Mouse (Mus musculus) ES-E14 (cell line): Measurements from ENCODE around the gene Nrxn3. TPM values are rescaled to one million over a fixed set of nuclear protein-coding genes. Genes with fewer than 3 reads are reported as not detected.

Experiments
- DNase-seq: peaks from one replicate; pipeline ENCODE4 v3.0.0-alpha.2; 2013; ENCODE audit warnings: low read depth, low spot score
- H3K27ac ChIP-seq: 2 replicates; pipeline ENCODE4 v1.5.1; 2012; ENCODE audit warnings: low read depth, mild to moderate bottlenecking, low read length, moderate library complexity, mixed read lengths; ENCODE audit not compliant: poor library complexity, insufficient read depth, severe bottlenecking
- H3K36me3 ChIP-seq: 2 replicates; pipeline ENCODE4 v1.6.1; 2012; ENCODE audit warnings: mild to moderate bottlenecking, low read length, moderate library complexity, mixed read lengths; ENCODE audit not compliant: control insufficient read depth, poor library complexity, insufficient read depth, severe bottlenecking
- H3K4me1 ChIP-seq, 2 experiments: fragments of 150-350 bp in 1 of 2; sonication (generic) in 1 of 2; 2 replicates each; pipeline ENCODE4 v1.6.1; 2012; ENCODE audit warnings: low read length in 2 of 2, mild to moderate bottlenecking in 1 of 2, mixed read lengths in 1 of 2; ENCODE audit not compliant: control insufficient read depth in 2 of 2, insufficient read depth in 2 of 2, poor library complexity in 1 of 2
- H3K4me3 ChIP-seq, 2 experiments: fragments of 150-350 bp in 1 of 2; sonication (generic) in 1 of 2; 2 replicates each; pipeline ENCODE4 v1.5.1; 2012; ENCODE audit warnings: low read length in 2 of 2, low read depth in 1 of 2, mild to moderate bottlenecking in 1 of 2, mixed read lengths in 1 of 2; ENCODE audit not compliant: insufficient read depth in 1 of 2, poor library complexity in 1 of 2, severe bottlenecking in 1 of 2
- H3K9ac ChIP-seq: 2 replicates; pipeline ENCODE4 v1.6.1; 2012; ENCODE audit warnings: low read depth, mild to moderate bottlenecking, low read length, mixed read lengths; ENCODE audit not compliant: poor library complexity, insufficient read depth, severe bottlenecking
- H3K9me3 ChIP-seq: fragments of 150-350 bp; sonication (generic); 2 replicates; pipeline ENCODE4 v1.6.1; 2012; ENCODE audit warnings: low read depth, mild to moderate bottlenecking, low read length; ENCODE audit not compliant: control insufficient read depth, insufficient read depth
- CHD2 ChIP-seq: IDR thresholded peaks from 2 replicates; pipeline ENCODE4 v1.6.1; 2014; ENCODE audit warnings: mild to moderate bottlenecking, low read depth, low read length, inconsistent platforms
- HCFC1 ChIP-seq: IDR thresholded peaks from 2 replicates; pipeline ENCODE4 v1.6.1; 2012; ENCODE audit warnings: low read length, inconsistent platforms, borderline replicate concordance; ENCODE audit not compliant: insufficient read depth
- MAFK ChIP-seq: IDR thresholded peaks from 2 replicates; pipeline ENCODE4 v1.6.1; 2014; ENCODE audit warnings: mild to moderate bottlenecking, low read depth, low read length, inconsistent platforms; ENCODE audit not compliant: insufficient read depth
- ZC3H11A ChIP-seq: IDR thresholded peaks from 2 replicates; pipeline ENCODE4 v1.6.1; 2012; ENCODE audit warnings: low read depth, mild to moderate bottlenecking, inconsistent platforms, low read length, borderline replicate concordance
- ZNF384 ChIP-seq: IDR thresholded peaks from 2 replicates; pipeline ENCODE4 v1.6.1; 2012; ENCODE audit warnings: low read depth, low read length, inconsistent platforms
- in situ Hi-C, 2 experiments: fragments of 600-800 bp; cut with MboI; formaldehyde crosslinking; loops; one replicate each; pipeline ENCODE4 v1.15.1; 2025; ENCODE audit warnings: low sequenced_read_pairs in 2 of 2, inconsistent platforms in 1 of 2; ENCODE audit not compliant: unreplicated experiment in 2 of 2
- total RNA-seq: library from RNA; depleted of rRNA; stranded (reverse); fragments of 300-350 nt; gene quantifications from 2 replicates; pipeline ENCODE4 v1.2.3, GENCODE M21; 2012

Gene Nrxn3
- total RNA-seq, 1 experiment, result 0.13 TPM

- Histone ChIP-seq H3K4me1 (no peaks in the 10 kb centered on the region), H3K9me3 (no peaks in the 10 kb centered on the region), H3K9ac (no peak overlapping the region), H3K27ac (no peak overlapping the region), H3K4me3 (no peak overlapping the region), H3K36me3 (no peaks in the 10 kb centered on the region)
- DNase-seq, result no peak
- no peak for TF ChIP-seq MAFK
- TF ChIP-seq ZNF384, result no peak
- TF ChIP-seq CHD2, result no peak
- no peak for TF ChIP-seq HCFC1
- no peak for TF ChIP-seq ZC3H11A
- in situ Hi-C loops, result no loop called here
Observed at GRCm38 (mm10) chr12:89791829-89792228, 1069.2 kb downstream of the Nrxn3 start.

- H3K27ac ChIP-seq, result no peak overlapping the region
- no peak overlapping the region for H3K4me3 ChIP-seq
- H3K4me1 ChIP-seq, result no peaks in the 10 kb centered on the region
- in situ Hi-C loops, result no loop called here
- no peak for DNase-seq
- H3K9ac ChIP-seq, result no peak overlapping the region
- TF ChIP-seq ZC3H11A (no peak), CHD2 (no peak), MAFK (no peak)
- no peaks in the 10 kb centered on the region for H3K9me3 ChIP-seq
- H3K36me3 ChIP-seq, result no peaks in the 10 kb centered on the region
Observed at GRCm38 (mm10) chr12:89794741-89795140, 1072.1 kb downstream of the Nrxn3 start.

GRCm38 (mm10) chr12:89808217-89808616 is 1085.5 kb downstream of the Nrxn3 start:
- no peaks in the 10 kb centered on the region for H3K36me3 ChIP-seq
- TF ChIP-seq MAFK (no peak), HCFC1 (no peak), ZNF384 (no peak), ZC3H11A (no peak), CHD2 (no peak)
- no peaks in the 10 kb centered on the region for H3K9me3 ChIP-seq
- H3K4me1 ChIP-seq, result no peaks in the 10 kb centered on the region; a peak in 1 of 4 replicates
- no peak overlapping the region for H3K4me3 ChIP-seq
- in situ Hi-C loops, result no loop called here
- DNase-seq, result peak; percentile 11
- no peak overlapping the region for H3K9ac ChIP-seq
- no peak overlapping the region for H3K27ac ChIP-seq

- TF ChIP-seq CHD2 (no peak), HCFC1 (no peak)
- Histone ChIP-seq H3K27ac (no peak overlapping the region), H3K9ac (no peak overlapping the region), H3K4me1 (no peaks in the 10 kb centered on the region; a peak in 1 of 4 replicates), H3K4me3 (no peak overlapping the region), H3K36me3 (no peaks in the 10 kb centered on the region), H3K9me3 (no peaks in the 10 kb centered on the region)
- no peak for DNase-seq
- in situ Hi-C loops, result no loop called here
Observed at GRCm38 (mm10) chr12:89810146-89810545, 1087.5 kb downstream of the Nrxn3 start.

GRCm38 (mm10) chr12:89811815-89812549 is 1089.3 kb downstream of the Nrxn3 start:
- no peaks in the 10 kb centered on the region for H3K36me3 ChIP-seq
- peak overlapping the region; percentile 67 to 89 for H3K4me3 ChIP-seq
- no peaks in the 10 kb centered on the region for H3K9me3 ChIP-seq
- H3K4me1 ChIP-seq, result no peaks in the 10 kb centered on the region; a peak in 1 of 4 replicates
- no peak overlapping the region for H3K27ac ChIP-seq
- DNase-seq, result peak; percentile 80
- TF ChIP-seq HCFC1, result no peak
- TF ChIP-seq ZC3H11A, result no peak
- no peak for TF ChIP-seq MAFK
- TF ChIP-seq ZNF384, result no peak
- no peak for TF ChIP-seq CHD2
- peak overlapping the region; percentile 51; the same call in 1 of the 2 replicates for H3K9ac ChIP-seq
- in situ Hi-C loops, result no loop called here
